25 mouse cellular contexts compared by ENCODE assay signal in the genomic region with DNA sequence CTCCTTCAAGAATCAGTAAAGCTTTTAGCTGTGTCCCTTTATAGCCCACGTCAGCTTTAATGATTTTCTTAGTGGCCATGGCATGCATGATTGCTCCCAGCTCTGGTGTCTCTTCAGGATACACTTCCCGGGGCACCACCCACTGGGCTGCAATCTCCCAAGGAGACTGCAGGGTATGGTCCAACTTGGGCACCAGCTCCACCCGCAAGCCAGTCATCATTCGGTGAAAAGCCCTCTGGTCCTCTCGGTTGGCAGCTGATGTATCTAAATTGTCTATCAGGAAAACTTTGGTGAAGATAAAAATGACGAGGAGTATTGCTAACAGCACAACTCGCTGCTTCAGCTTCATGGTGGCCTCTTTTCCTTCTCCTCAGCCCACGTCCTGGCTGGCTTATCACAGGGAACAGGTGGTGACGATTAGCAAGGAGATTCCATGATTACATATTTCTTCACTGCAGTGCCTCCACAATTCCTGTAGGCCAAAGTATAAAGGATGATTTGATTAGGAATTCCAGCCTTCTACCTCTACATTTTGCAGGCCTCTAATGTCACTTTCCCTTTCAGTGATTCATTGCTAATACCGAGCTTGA. TPM values are rescaled to one million over a fixed set of nuclear protein-coding genes. Genes with fewer than 3 reads are reported as not detected.
DNase-seq lines count a peak whose midpoint lies in the region; ATAC-seq and TF ChIP-seq lines count a peak whose summit lies in the region.
"Had no signal": no experiment of that assay in that cellular context is flagged by ENCODE, and none has a peak within 500 bp of the region (broad histone marks: within the 10 kb centered on the region; RNA-seq: fewer than 3 reads in every experiment).

No protein-coding gene starts in this region.

- DNase-seq in frontal cortex, postnatal 10 days (ENCODE audit: low spot score in 2 of 2), result no peak
- peak in 1 of 2 experiments; percentile 51 for DNase-seq in layer of hippocampus, adult 2 months (ENCODE audit: low spot score in 2 of 2)
- DNase-seq in layer of hippocampus, adult 11-12 months (ENCODE audit: low spot score), result no peak
- DNase-seq in right cerebral cortex, adult 18-20 months, result peak; percentile 37
- no peak for DNase-seq in right cerebral cortex, postnatal 10 days (ENCODE audit: low spot score in 2 of 2)
- DNase-seq in brain, adult 2 months (ENCODE audit: low read depth, low spot score), result peak; percentile 69
- no peak for DNase-seq in gastrocnemius, adult 8-10 months (ENCODE audit: low spot score in 2 of 2)
- DNase-seq: adrenal gland, adult 2 months; adrenal gland, postnatal 14 days; B cell, adult 2 months; cerebellum, adult 9-11 months; forebrain, postnatal 0 days; gastrocnemius, postnatal 14 days; heart, adult 18-20 months; heart, postnatal 10 days; heart, postnatal 4 days had no signal

- peak; percentile 60 for ATAC-seq in frontal cortex, adult (ENCODE audit: low TSS enrichment)
- ATAC-seq: forebrain, embryonic 14.5 days; forebrain, postnatal 0 days; hindbrain, postnatal 0 days; inflammation-experienced regulatory T-cells, adult 6 months had no signal

- peak; percentile 43; the same call in 1 of the 2 replicates for TF ChIP-seq CTCF in layer of hippocampus, adult 2 months (conservative IDR thresholded peaks at IDR 0.05)

- H3K4me3 ChIP-seq in layer of hippocampus, adult 2 months, result no peak overlapping the region
- H3K4me3 ChIP-seq: embryonic facial prominence, embryonic 12.5 days; embryonic facial prominence, embryonic 15.5 days; heart, embryonic 12.5 days; heart, embryonic 15.5 days had no signal

- H3K27ac ChIP-seq in layer of hippocampus, adult 2 months, result peak overlapping the region; percentile 37; the same call in 1 of the 2 replicates
- H3K27ac ChIP-seq: embryonic facial prominence, embryonic 12.5 days; embryonic facial prominence, embryonic 15.5 days; heart, embryonic 15.5 days; hindbrain, embryonic 14.5 days; hindbrain, postnatal 0 days had no signal

RNA-seq across cellular contexts. Expression of gene Fam20b, which starts 13.1 kb away (rescaled TPM):
- total RNA-seq in layer of hippocampus, adult 2 months (2021), result 10 to 100 TPM; 75.4 to 78.3 TPM
- 10 to 100 TPM; 28.2 to 50.5 (median 34.6) TPM for total RNA-seq in gastrocnemius, adult 8-10 months (2022)

RNA-seq across cellular contexts. Expression of gene Tor3a, which starts 31.6 kb away (rescaled TPM):
- total RNA-seq in layer of hippocampus, adult 2 months (2021), result 1 to 10 TPM; 7.1 to 8.2 TPM
- total RNA-seq in gastrocnemius, adult 8-10 months (2022), result 1 to 10 TPM; 2.5 to 5.3 (median 4.2) TPM

Comparison
In these comparisons a context has a peak if more than half of its experiments do, and no peak if none do; other contexts are left out.
1. DNase-seq: peak in right cerebral cortex, adult 18-20 months (single experiment) and brain, adult 2 months (single experiment); none in frontal cortex, postnatal 10 days (0 of 2), layer of hippocampus, adult 11-12 months (single experiment), right cerebral cortex, postnatal 10 days (0 of 2) and gastrocnemius, adult 8-10 months (0 of 2).